Mouse (Mus musculus) intestine, embryonic 16.5 days (tissue): ENCODE measurements around the gene 5730480H06Rik. TPM values are rescaled to one million over a fixed set of nuclear protein-coding genes. Genes with fewer than 3 reads are reported as not detected.

ENCODE experiments used
- ATAC-seq: fragments of 200-750 bp; cut with Nextera tagmentation; 2 replicates; pipeline ENCODE4 v1.8.0; 2017; ENCODE audit warnings: moderate TSS enrichment, moderate library complexity
- H3K27ac ChIP-seq: fragments of 300-500 bp; sonication (generic); 2 replicates; pipeline ENCODE4 v1.5.1; 2014; ENCODE audit warnings: mild to moderate bottlenecking, low read length
- H3K27me3 ChIP-seq: fragments of 300-500 bp; sonication (generic); replicated peaks from 2 replicates; pipeline ENCODE4 v1.6.1; 2014; ENCODE audit warnings: low read length, control low read depth, mixed read lengths; ENCODE audit not compliant: control insufficient read depth, insufficient read depth
- H3K36me3 ChIP-seq: fragments of 300-500 bp; sonication (generic); 2 replicates; pipeline ENCODE4 v1.6.1; 2014; ENCODE audit warnings: low read length, control low read depth; ENCODE audit not compliant: control insufficient read depth, insufficient read depth
- H3K4me1 ChIP-seq: fragments of 300-500 bp; sonication (generic); 2 replicates; pipeline ENCODE4 v1.6.1; 2014; ENCODE audit warnings: low read length, control low read depth, mixed read lengths; ENCODE audit not compliant: control insufficient read depth, insufficient read depth
- H3K4me2 ChIP-seq: fragments of 300-500 bp; sonication (generic); 2 replicates; pipeline ENCODE4 v1.6.1; 2014; ENCODE audit warnings: low read depth, low read length, control low read depth
- H3K4me3 ChIP-seq: fragments of 300-500 bp; sonication (generic); 2 replicates; pipeline ENCODE4 v1.5.1; 2014; ENCODE audit warnings: mild to moderate bottlenecking, low read length
- H3K9ac ChIP-seq: fragments of 300-500 bp; sonication (generic); 2 replicates; pipeline ENCODE4 v1.6.1; 2014; ENCODE audit warnings: low read depth, low read length
- H3K9me3 ChIP-seq: fragments of 300-500 bp; sonication (generic); 2 replicates; pipeline ENCODE4 v1.6.1; 2016; ENCODE audit warnings: low read length, control low read depth; ENCODE audit not compliant: control insufficient read depth
- WGBS: fragments of 180-500 bp; shearing (Covaris S2); extraction: QIAGEN DNeasy Blood & Tissue Kit; methylation state at CpG from one replicate; pipeline ENCODE4 v1.1.7; 2014; 5-methylcytosine and 5-hydroxymethylcytosine counted together
- polyA plus RNA-seq: library from polyadenylated mRNA; unstranded; fragments of >200 nt; fragmentation: Nextera tagmentation; extraction: Ambion mirVana; gene quantifications from 2 replicates; pipeline ENCODE4 v1.2.1, GENCODE M21; 2015

Gene 5730480H06Rik
- polyA plus RNA-seq, 1 experiment from 2014 or later = 15.1 TPM

DNA sequence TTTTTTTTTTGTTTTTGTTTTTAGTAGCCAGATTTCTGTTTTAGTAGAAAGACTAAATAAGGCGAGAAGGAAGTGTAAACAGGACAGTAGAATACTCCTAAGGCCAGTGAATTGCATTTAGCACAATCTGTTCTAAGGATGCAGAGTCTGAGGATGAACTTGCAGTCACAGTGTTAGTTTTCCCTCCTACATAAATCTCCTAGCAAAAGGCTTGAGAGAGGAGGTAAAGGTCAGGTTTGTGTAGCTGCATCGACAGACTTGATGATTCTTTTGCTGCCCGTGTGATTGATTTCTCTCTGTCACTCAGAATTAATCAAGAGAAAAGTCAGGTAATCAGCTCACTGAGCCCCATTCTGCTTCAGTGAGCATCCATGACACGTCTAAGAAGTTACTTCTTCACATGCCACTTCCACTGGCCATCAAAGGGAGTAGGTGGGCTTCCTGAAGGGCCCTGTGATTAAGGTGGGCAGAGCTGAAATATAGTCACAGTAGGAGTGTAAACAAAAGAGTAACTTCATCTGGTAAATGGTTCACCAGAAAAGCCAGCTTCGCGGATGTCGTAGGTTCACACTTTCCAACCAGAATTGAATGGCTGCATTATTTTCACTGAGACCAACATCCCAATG lies 13.2 kb downstream of the 5730480H06Rik start:
- H3K4me1 ChIP-seq = no peaks in the 10 kb centered on the region
- ATAC-seq = no peak
- H3K9me3 ChIP-seq = no peaks in the 10 kb centered on the region
- no peaks in the 10 kb centered on the region for H3K27me3 ChIP-seq
- H3K4me3 ChIP-seq = no peak overlapping the region
- no peak overlapping the region for H3K4me2 ChIP-seq
- WGBS = 39% methylated on average over 7 of the region's 7 CpGs
- no peak overlapping the region for H3K27ac ChIP-seq
- H3K9ac ChIP-seq = no peak overlapping the region
- no peaks in the 10 kb centered on the region for H3K36me3 ChIP-seq

DNA sequence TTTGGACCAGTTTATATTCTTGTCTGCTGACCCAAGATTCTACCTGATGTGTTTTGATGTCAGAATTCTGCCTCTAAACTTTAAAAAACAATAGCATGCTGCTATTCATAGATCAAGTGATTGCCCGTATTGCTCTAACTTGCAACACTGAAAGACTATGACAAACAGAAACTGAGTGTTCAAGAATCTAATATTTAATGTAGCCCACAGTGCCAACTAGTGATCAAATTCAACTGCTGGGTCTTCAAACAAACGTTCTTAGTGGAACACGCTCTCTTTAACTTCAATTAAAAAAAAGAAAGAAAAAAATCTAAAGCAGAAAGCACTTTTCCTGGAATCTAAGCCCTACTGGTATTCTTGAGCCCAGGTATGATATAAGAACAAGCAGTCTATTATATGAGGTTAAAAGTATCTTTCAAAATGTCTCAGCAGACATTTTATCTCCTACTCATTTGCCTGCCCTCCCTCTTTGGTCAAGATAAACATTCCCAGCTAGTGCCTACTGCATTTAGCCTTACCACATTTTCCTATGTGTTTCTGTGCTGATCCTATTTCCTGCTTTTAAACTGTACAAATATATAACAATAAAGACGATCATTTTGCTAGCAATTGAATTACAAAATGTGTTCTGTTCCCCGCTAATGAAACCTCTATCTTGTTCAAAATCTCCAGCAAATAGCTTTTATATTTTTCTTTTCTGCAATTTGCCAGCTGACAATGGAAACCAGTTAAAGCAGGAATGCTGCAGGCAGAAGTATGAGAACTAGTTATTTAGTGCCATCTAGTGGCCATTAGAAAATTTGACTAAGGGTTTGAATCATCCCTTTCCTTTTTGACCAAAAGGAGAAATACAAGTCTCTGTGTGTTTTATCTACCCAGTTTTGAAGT lies 17.6 kb downstream of the 5730480H06Rik start:
- Histone ChIP-seq H3K9ac (no peak overlapping the region), H3K27me3 (no peaks in the 10 kb centered on the region), H3K4me2 (no peak overlapping the region), H3K9me3 (no peaks in the 10 kb centered on the region), H3K27ac (no peak overlapping the region), H3K4me3 (no peak overlapping the region), H3K4me1 (no peaks in the 10 kb centered on the region), H3K36me3 (no peaks in the 10 kb centered on the region)
- peak; percentile 62; the same call in 1 of the 2 replicates for ATAC-seq
- 42% methylated on average over 5 of the region's 5 CpGs for WGBS

DNA sequence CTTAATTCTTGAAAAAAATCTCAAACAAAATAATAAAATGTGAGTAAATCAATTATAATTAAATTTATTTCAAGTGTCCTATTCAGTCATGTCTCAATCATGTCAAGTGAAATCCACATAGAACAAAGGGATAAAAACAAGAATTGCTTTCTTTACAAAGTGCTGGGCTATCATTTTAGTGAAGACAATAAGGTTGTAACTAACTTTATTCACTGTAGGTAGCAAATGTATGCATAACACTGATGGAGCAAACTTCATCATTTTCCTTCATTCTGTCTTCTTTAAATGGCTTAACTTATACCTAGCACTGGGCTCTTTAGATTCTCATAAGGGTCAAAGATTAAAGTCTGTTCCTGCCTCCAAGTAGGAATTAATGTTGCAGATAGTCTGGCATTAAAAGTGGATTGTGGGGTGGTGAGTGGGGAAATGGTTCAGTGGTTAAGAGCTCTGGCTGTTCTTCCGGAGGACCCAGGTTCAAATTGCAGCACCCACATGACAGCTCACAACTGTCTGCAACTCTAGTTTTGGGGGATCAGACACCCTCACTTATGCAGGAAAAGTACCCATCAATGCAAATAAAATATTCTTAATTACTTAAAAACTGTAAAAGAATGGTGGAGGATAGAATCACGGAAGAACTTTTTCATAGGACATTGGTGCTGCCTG lies 18.4 kb downstream of the 5730480H06Rik start:
- H3K4me3 ChIP-seq = no peak overlapping the region
- WGBS = 93% methylated on average over 2 of the region's 2 CpGs
- H3K4me2 ChIP-seq = no peak overlapping the region
- H3K9me3 ChIP-seq = no peaks in the 10 kb centered on the region
- H3K4me1 ChIP-seq = no peaks in the 10 kb centered on the region
- no peaks in the 10 kb centered on the region for H3K36me3 ChIP-seq
- no peak overlapping the region for H3K27ac ChIP-seq
- H3K9ac ChIP-seq = no peak overlapping the region
- no peak for ATAC-seq
- no peaks in the 10 kb centered on the region for H3K27me3 ChIP-seq

DNA sequence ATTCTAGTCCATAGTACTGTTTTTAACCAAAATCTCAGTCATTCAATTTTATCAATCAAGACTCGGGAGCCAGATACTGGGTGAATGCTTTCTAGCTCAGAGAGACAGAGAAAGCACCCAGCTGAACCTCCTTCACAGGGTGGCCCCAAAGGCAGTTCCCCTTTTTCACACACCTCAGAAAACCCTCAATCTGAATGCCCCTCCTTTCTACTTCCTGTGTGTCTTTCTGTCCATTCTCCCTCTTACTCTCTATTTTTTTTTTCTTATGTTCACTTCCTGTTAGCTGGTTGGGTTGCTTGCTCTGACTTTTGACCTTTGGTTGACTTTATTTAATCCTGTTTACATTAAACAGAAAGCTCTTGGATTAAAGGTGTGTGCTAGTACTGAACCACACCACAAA lies 21.6 kb downstream of the 5730480H06Rik start:
- Histone ChIP-seq H3K9ac (no peak overlapping the region), H3K4me3 (no peak overlapping the region), H3K36me3 (no peaks in the 10 kb centered on the region), H3K4me2 (no peak overlapping the region), H3K27ac (no peak overlapping the region), H3K4me1 (no peaks in the 10 kb centered on the region), H3K27me3 (no peaks in the 10 kb centered on the region), H3K9me3 (no peaks in the 10 kb centered on the region)
- no peak for ATAC-seq
- WGBS = 76% methylated on average over 1 of the region's 1 CpGs

DNA sequence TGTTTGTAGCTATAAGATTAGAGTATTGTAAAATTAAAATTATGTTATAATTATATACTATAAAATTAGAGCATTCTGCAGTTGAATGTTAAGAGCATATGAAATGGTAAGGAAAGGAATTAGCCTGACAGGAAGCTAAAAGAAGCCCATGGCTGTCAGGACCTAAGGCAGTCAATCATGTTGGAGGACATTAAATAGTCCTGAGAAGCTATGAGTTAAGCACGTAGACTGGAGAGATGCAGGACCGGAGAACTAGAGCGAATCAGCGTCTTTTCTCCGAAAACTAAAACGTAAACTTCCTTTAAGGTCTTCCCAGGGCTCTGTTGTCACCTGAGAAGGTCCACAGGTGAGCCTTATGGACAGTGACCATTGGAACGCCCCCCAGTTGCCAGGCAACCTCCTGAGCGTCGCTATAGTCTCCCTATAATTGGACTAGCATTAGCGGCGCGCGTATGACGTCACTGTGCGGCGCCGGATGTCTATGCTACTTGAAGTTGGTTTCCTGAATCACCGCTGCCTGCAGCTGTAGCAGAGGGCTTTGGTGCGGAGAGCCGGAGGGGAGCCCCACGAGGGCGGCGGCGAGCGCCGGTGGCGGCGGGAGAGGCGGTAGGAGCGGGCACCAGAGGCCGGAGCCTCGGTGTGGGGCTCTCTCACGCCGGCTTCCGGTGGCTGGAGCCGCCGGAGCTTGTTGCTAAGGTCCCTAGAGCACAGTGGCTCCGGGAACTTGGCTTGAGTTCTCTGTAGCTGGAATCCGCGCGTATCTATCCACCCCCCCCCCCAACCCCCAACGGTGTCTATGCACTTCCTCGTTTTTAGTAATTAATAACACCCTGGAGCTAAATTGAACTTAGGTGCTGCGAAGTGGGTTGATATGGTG lies 44.4 kb downstream of the 5730480H06Rik start:
- H3K36me3 ChIP-seq = no peaks in the 10 kb centered on the region
- under 1% methylated on average over 44 of the region's 44 CpGs for WGBS
- peak overlapping the region; percentile 93 for H3K9ac ChIP-seq
- peak overlapping the region; percentile 99 for H3K4me3 ChIP-seq
- H3K4me1 ChIP-seq = peaks cover 3% of the 10 kb centered on the region; the same call in 1 of the 2 replicates
- ATAC-seq = peak; percentile 100
- H3K9me3 ChIP-seq = no peaks in the 10 kb centered on the region
- H3K27me3 ChIP-seq = no peaks in the 10 kb centered on the region
- peak overlapping the region; percentile 83 for H3K27ac ChIP-seq
- H3K4me2 ChIP-seq = peak overlapping the region; percentile 76

DNA sequence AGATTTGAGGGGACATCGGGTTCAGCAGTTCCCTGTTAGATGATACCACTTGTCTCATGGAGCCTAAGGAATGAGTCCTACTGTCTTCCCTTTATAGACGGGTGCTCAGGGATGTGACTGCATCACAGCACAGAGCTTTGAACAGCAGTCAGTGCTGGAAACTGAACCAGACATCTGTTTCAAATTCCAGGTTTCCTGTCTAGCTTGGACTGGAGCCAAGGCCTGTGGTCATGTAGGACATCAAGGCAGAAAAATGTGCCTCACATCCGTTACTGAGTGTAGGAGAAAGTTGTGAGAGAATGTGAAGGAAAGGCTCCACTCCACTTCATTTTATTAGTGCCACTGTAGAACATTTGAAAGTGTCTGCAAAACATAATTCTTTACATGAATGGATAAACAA lies 74.7 kb downstream of the 5730480H06Rik start:
- H3K4me2 ChIP-seq = no peak overlapping the region
- ATAC-seq = no peak
- no peak overlapping the region for H3K27ac ChIP-seq
- no peak overlapping the region for H3K9ac ChIP-seq
- no peaks in the 10 kb centered on the region for H3K36me3 ChIP-seq
- 54% methylated on average over 3 of the region's 3 CpGs for whole genome bisulfite sequencing
- no peaks in the 10 kb centered on the region for H3K27me3 ChIP-seq
- H3K4me3 ChIP-seq = no peak overlapping the region
- H3K9me3 ChIP-seq = no peaks in the 10 kb centered on the region
- H3K4me1 ChIP-seq = no peaks in the 10 kb centered on the region

DNA sequence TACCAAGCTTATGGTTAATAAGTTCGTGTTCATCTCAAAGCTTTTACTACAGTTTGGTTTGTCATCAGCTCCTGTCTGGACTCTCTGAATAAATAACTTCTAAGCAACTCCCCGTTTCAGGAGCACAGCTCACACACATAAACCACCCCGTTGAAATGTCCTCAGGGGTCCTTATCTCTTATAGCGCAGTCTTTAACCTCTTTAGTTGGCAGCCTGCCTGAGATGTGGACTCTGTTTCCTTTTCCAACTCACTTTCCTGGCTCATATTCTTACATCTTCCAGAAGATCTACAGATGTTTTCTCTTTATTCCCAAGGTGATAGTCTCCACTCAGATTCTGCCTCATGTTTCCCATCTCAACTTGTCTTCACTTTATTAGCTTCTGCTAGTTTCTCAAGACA lies 80.5 kb downstream of the 5730480H06Rik start:
- Histone ChIP-seq H3K27me3 (no peaks in the 10 kb centered on the region), H3K4me1 (no peaks in the 10 kb centered on the region), H3K9me3 (no peaks in the 10 kb centered on the region), H3K9ac (no peak overlapping the region), H3K27ac (no peak overlapping the region), H3K4me3 (no peak overlapping the region), H3K36me3 (no peaks in the 10 kb centered on the region), H3K4me2 (no peak overlapping the region)
- 68% methylated on average over 4 of the region's 4 CpGs for WGBS
- ATAC-seq = no peak

DNA sequence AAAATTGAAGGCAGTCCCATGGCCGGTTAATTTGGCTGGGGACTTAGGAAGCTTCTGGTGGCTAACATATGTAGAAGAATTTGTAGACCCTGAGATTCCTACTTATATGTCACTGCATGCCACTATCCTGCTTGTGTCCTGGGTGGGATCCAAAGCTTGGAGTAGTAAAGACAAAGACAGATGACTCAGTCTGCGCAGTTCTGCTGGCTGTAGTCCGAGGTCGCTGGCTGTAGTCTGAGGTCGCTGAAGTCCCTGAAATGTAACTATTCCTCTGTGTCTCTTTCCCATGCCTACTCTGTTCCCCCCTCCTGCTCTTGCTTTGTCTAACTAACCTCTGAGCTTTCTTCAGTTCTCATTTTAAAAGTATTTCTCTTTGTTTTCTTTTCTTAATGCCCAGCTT lies 82.6 kb downstream of the 5730480H06Rik start:
- H3K27ac ChIP-seq = no peak overlapping the region
- no peak overlapping the region for H3K9ac ChIP-seq
- no peaks in the 10 kb centered on the region for H3K36me3 ChIP-seq
- WGBS = 74% methylated on average over 5 of the region's 5 CpGs
- H3K4me3 ChIP-seq = no peak overlapping the region
- no peaks in the 10 kb centered on the region for H3K9me3 ChIP-seq
- no peaks in the 10 kb centered on the region for H3K4me1 ChIP-seq
- no peak for ATAC-seq
- H3K4me2 ChIP-seq = no peak overlapping the region
- H3K27me3 ChIP-seq = no peaks in the 10 kb centered on the region

DNA sequence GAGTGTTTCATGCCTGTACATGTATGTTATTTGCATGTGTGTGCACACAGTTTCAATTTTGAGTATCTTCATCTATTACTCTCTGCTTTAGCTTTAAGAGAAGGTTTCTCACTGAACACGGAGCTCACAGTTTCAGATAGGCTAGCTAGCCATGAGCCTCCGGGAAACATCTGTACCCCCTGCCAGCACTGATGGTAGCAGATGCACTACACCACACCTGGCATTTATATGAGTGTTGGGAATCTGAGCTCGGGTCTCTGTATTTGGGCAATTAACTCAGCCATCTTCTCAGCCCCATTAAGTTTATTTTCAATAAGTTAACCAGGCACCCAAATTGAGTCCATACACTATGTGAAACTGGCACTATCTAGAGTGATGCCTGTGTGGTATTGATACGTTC lies 83.7 kb downstream of the 5730480H06Rik start:
- 81% methylated on average over 4 of the region's 4 CpGs for WGBS
- H3K9me3 ChIP-seq = no peaks in the 10 kb centered on the region
- no peaks in the 10 kb centered on the region for H3K27me3 ChIP-seq
- no peak overlapping the region for H3K9ac ChIP-seq
- ATAC-seq = no peak
- no peak overlapping the region for H3K27ac ChIP-seq
- H3K4me2 ChIP-seq = no peak overlapping the region
- H3K36me3 ChIP-seq = no peaks in the 10 kb centered on the region
- no peak overlapping the region for H3K4me3 ChIP-seq
- H3K4me1 ChIP-seq = no peaks in the 10 kb centered on the region
